Mouse (Mus musculus) kidney, postnatal 0 days (tissue): ENCODE results near the gene Tbrg4. TPM values are rescaled to one million over a fixed set of nuclear protein-coding genes. Genes with fewer than 3 reads are reported as not detected.

ENCODE experiments used
- ATAC-seq: fragments of 200-750 bp; cut with Nextera tagmentation; replicated peaks from 2 replicates; pipeline ENCODE4 v1.8.0; 2017; ENCODE audit warnings: low read depth, moderate number of reproducible peaks, moderate TSS enrichment, moderate library complexity; ENCODE audit not compliant: low FRiP score
- DNase-seq: peaks from one replicate; pipeline ENCODE4 v3.0.0-alpha.2; 2016; ENCODE audit warnings: low spot score
- H3K27ac ChIP-seq: fragments of 300-500 bp; sonication (generic); 2 replicates; pipeline ENCODE4 v1.5.1; 2014; ENCODE audit warnings: mild to moderate bottlenecking
- H3K27me3 ChIP-seq: fragments of 300-500 bp; sonication (generic); 2 replicates; pipeline ENCODE4 v1.6.1; 2014; ENCODE audit warnings: low read length, mixed read lengths; ENCODE audit not compliant: insufficient read depth
- H3K36me3 ChIP-seq: fragments of 300-500 bp; sonication (generic); 2 replicates; pipeline ENCODE4 v1.6.1; 2014; ENCODE audit warnings: low read length, mixed read lengths; ENCODE audit not compliant: insufficient read depth
- H3K4me1 ChIP-seq: fragments of 300-500 bp; sonication (generic); replicated peaks from 2 replicates; pipeline ENCODE4 v1.6.1; 2014; ENCODE audit warnings: antibody characterized with exemption, low read length, mixed read lengths; ENCODE audit not compliant: insufficient read depth
- H3K4me2 ChIP-seq: fragments of 300-500 bp; sonication (generic); 2 replicates; pipeline ENCODE4 v1.6.1; 2014; ENCODE audit warnings: mild to moderate bottlenecking, low read length, moderate library complexity, mixed read lengths
- H3K4me3 ChIP-seq: fragments of 300-500 bp; sonication (generic); replicated peaks from 2 replicates; pipeline ENCODE4 v1.5.1; 2014; ENCODE audit warnings: low read depth, low read length
- H3K9ac ChIP-seq: fragments of 300-500 bp; sonication (generic); 2 replicates; pipeline ENCODE4 v1.6.1; 2014; ENCODE audit warnings: low read depth, low read length
- H3K9me3 ChIP-seq: fragments of 300-500 bp; sonication (generic); replicated peaks from 2 replicates; pipeline ENCODE4 v1.6.1; 2016; ENCODE audit warnings: low read length, inconsistent platforms, mixed read lengths
- CTCF ChIP-seq: IDR thresholded peaks from 2 replicates; pipeline ENCODE4 v1.5.1; 2016; ENCODE audit warnings: antibody characterized with exemption, low read depth, mild to moderate bottlenecking, moderate library complexity
- WGBS: fragments of 180-500 bp; shearing (Covaris S2); extraction: QIAGEN DNeasy Blood & Tissue Kit; methylation state at CpG from one replicate; pipeline ENCODE4 v1.1.7; 2014; 5-methylcytosine and 5-hydroxymethylcytosine counted together
- polyA plus RNA-seq: library from polyadenylated mRNA; unstranded; fragments of >200 nt; fragmentation: Nextera tagmentation; extraction: Ambion mirVana; gene quantifications from 2 replicates; pipeline ENCODE4 v1.2.1, GENCODE M21; 2015

The Tbrg4 gene
- polyA plus RNA-seq, 1 experiment from 2014 or later: 32.2 TPM

DNA sequence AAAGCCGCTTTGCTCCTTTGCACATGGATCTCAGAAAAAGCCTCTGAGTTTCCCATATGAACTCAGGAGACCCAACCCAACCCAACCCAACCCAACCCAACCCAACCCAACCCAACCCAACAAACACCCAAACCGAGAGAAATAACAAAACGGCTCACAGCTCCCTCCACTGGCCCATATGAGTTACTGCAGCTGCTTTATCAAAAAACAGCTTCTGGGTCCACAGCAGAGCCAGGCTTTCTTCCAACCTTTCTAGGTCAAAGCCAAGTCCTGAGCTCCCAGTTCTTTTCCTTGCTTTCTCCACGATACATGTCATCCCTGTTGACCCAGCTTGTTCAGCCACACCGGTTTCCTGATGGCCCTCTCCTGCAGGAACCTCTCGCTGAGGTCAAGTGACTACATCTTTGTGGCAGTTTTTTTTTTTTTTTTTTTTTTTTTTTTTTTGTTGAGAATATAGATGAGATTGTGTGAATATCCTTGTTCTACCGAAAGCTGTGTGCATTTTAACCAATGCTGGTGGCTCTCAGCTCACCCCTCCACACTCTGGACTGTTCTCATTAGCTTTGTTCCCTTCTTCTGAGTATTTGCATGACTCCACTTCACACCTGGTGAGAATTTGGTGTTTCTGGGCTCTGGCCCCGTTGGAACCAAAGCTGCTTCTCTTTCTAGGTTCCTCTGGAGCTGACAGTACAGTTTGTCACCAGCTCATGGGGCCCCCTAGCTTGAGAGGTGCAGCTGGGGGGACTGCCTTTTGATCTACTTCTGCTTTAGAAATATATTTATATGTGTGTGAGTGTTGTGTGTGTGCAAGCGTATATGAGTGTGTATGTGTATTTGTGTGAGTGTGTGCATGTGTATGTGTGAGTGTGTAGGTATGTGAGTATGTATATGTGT, 22.2 kb upstream of the Tbrg4 start:
- no peaks in the 10 kb centered on the region for H3K36me3 ChIP-seq
- DNase-seq (no peak), ATAC-seq (no peak)
- H3K4me3 ChIP-seq: no peak overlapping the region
- no peaks in the 10 kb centered on the region for H3K9me3 ChIP-seq
- no peaks in the 10 kb centered on the region for H3K4me1 ChIP-seq
- H3K4me2 ChIP-seq: no peak overlapping the region
- WGBS: 61% methylated on average over 9 of the region's 9 CpGs
- TF ChIP-seq CTCF: peak; percentile 30; the same call in 1 of the 2 replicates
- H3K27ac ChIP-seq: no peak overlapping the region
- H3K9ac ChIP-seq: no peak overlapping the region
- H3K27me3 ChIP-seq: no peaks in the 10 kb centered on the region

DNA sequence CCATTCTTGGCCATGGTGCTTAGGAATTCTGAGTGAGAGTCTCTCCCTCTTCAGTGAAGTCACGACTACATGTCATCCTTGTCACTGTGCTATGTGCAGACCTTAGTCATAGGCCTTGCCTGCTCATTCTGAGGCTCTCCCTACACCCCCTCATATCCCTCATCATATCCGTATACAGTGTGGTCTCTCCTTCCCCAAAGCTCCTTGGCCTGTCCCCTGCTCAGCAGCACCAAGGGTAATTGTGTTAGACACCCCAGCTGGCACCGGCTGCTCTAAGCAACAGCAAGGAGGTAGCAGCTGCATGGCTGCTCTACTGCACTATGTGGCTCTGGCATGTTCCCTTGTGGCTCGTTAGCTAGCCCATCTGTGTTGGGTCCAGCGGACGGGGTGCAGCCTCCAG, 18.7 kb upstream of the Tbrg4 start:
- Histone ChIP-seq H3K27me3 (no peaks in the 10 kb centered on the region), H3K9me3 (no peaks in the 10 kb centered on the region), H3K36me3 (no peaks in the 10 kb centered on the region), H3K9ac (no peak overlapping the region), H3K4me3 (no peak overlapping the region), H3K27ac (no peak overlapping the region), H3K4me1 (no peaks in the 10 kb centered on the region), H3K4me2 (no peak overlapping the region)
- ATAC-seq (no peak), DNase-seq (no peak)
- TF ChIP-seq CTCF: no peak
- WGBS: 74% methylated on average over 6 of the region's 6 CpGs

DNA sequence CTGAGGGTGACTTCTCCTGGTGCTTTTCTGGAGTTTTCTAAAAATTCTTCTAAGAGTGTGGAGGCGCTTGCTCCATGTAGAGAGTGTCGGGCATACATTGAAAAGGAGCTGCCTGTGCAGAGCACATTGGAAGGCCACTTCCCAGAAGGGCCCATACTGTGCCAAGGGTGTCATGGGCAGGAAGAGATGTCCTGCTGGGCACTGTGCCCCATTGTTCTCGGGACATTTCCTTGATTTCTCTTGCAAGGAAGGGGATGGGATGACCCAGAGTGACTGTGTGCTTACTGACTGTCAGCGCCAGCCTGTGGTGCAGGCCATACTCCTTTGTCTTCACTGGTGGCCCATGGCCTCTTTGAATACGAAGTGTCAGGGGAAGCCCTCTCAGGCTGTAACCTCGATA, 13.2 kb upstream of the Tbrg4 start:
- Histone ChIP-seq H3K27me3 (no peaks in the 10 kb centered on the region), H3K9me3 (no peaks in the 10 kb centered on the region), H3K9ac (no peak overlapping the region), H3K36me3 (no peaks in the 10 kb centered on the region), H3K27ac (no peak overlapping the region), H3K4me1 (no peaks in the 10 kb centered on the region), H3K4me2 (no peak overlapping the region), H3K4me3 (no peak overlapping the region)
- no peak for TF ChIP-seq CTCF
- 78% methylated on average over 6 of the region's 6 CpGs for WGBS
- no peak for DNase-seq
- no peak for ATAC-seq

DNA sequence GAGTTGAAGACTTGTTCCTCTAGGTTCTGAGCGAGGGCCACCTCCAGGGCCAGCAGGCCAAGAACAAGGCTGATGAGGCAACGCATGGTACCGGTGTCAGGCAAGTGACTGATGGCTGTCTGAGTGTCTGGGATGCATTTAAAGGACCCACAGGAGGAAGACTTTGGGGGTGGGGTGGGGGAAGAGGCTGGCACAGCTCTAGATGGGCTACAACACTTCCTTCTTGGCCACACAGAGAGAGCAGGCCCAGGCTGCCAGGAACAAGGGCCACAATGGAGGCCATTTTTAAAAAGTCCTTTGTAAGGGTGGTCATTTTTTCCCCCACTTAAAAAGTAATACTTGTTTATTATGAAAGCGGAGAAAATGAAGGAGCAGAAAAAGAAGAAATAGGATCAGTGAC, 12.7 kb upstream of the Tbrg4 start, which contains the start of gene Wap:
Wap (minus strand) TSS at position 101 of the 400 bp plus-strand sequence.
- no peaks in the 10 kb centered on the region for H3K9me3 ChIP-seq
- 90% methylated on average over 4 of the region's 4 CpGs for WGBS
- TF ChIP-seq CTCF: no peak

DNA sequence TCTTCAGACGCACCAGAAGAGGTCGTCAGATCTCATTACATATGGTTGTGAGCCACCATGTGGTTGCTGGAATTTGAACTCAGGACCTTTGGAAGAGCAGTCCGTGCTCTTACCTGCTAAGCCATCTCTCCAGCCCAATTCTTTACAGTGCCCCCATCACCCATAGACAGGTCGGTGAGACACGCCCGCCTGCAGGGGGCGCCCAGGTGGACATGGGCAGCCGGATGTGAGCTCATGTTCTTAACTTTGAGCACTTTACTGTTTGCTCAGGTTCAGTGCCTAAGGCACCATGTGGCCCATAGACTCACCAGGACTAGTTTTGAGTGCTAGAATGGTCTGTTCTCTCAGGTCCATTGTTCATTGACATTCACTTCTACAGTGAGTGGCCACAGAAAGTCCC, 10.3 kb upstream of the Tbrg4 start:
- no peak for TF ChIP-seq CTCF
- Histone ChIP-seq H3K4me2 (no peak overlapping the region), H3K9me3 (no peaks in the 10 kb centered on the region), H3K9ac (no peak overlapping the region), H3K27me3 (no peaks in the 10 kb centered on the region), H3K36me3 (no peaks in the 10 kb centered on the region), H3K4me1 (no peaks in the 10 kb centered on the region), H3K27ac (no peak overlapping the region), H3K4me3 (no peak overlapping the region)
- DNase-seq: no peak
- no peak for ATAC-seq
- WGBS: 74% methylated on average over 8 of the region's 8 CpGs

More for the DNA sequence above, 12.7 kb upstream of the Tbrg4 start, which contains the start of gene Wap:
- no peaks in the 10 kb centered on the region for H3K27me3 ChIP-seq
- H3K27ac ChIP-seq: no peak within 1 kb of the TSS
- DNase-seq (no peak), ATAC-seq (no peak)
- H3K4me2 ChIP-seq: no peak within 1 kb of the TSS
- no peak within 1 kb of the TSS for H3K9ac ChIP-seq
- H3K4me3 ChIP-seq: no peak within 1 kb of the TSS
- H3K4me1 ChIP-seq: no peaks in the 10 kb centered on the region
- H3K36me3 ChIP-seq: no peaks in the 10 kb centered on the region

DNA sequence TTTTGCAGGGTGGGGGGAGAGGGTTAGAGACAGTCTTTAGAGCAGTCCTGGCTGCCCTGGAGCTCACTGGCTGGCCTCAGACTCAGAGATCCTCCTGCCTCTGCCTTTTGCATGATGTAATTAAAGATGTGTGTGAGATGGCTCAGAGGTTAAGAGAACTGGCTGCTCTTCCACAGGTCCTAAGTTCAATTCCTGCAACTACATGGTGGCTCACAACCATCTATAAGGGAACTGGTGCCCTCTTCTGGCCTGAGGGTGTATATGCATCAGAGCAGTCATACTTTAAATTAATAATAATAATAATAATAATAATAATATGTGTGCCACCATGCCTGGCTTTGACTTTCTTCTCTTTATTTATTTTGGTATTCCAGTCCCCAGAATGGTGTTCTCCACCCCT, 3.8 kb upstream of the Tbrg4 start:
- TF ChIP-seq CTCF: peak; percentile 55
- peak; percentile 13 for DNase-seq
- no peak overlapping the region for H3K4me3 ChIP-seq

More for the DNA sequence above, 3.8 kb upstream of the Tbrg4 start:
- H3K27ac ChIP-seq: no peak overlapping the region
- H3K36me3 ChIP-seq: no peaks in the 10 kb centered on the region
- no peak for ATAC-seq
- no peaks in the 10 kb centered on the region for H3K9me3 ChIP-seq
- no peaks in the 10 kb centered on the region for H3K27me3 ChIP-seq
- H3K9ac ChIP-seq: no peak overlapping the region
- H3K4me1 ChIP-seq: peaks cover 8% of the 10 kb centered on the region; the same call in 1 of the 2 replicates
- H3K4me2 ChIP-seq: no peak overlapping the region
